Mouse (Mus musculus) CH12.LX (cell line): ENCODE results near the gene Srrm1. TPM values are rescaled to one million over a fixed set of nuclear protein-coding genes. Genes with fewer than 3 reads are reported as not detected.

Source experiments
- DNase-seq: peaks from one replicate; pipeline ENCODE4 v3.0.0-alpha.2; 2013; ENCODE audit errors: extremely low read depth
- H3K27ac ChIP-seq: 2 replicates; pipeline ENCODE4 v1.5.1; 2012; ENCODE audit warnings: low read depth, mild to moderate bottlenecking, control low read depth, moderate library complexity; ENCODE audit not compliant: insufficient read depth
- H3K27me3 ChIP-seq: replicated peaks from 2 replicates; pipeline ENCODE3; 2012; ENCODE audit warnings: inconsistent platforms
- H3K36me3 ChIP-seq, 2 experiments: replicated peaks in 1 of 2; 2 replicates each; pipeline versions ENCODE3 to v1.6.1; 2012; ENCODE audit warnings: inconsistent platforms in 1 of 2, low read length in 1 of 2, mild to moderate bottlenecking in 1 of 2, mixed read lengths in 1 of 2, moderate library complexity in 1 of 2; ENCODE audit not compliant: control insufficient read depth in 1 of 2, insufficient read depth in 1 of 2
- H3K4me1 ChIP-seq, 2 experiments: 2 replicates each; pipeline ENCODE4 v1.6.1; 2012; ENCODE audit warnings: inconsistent platforms in 1 of 2, moderate library complexity in 1 of 2; ENCODE audit not compliant: insufficient read depth in 2 of 2, control insufficient read depth in 1 of 2
- H3K4me2 ChIP-seq: 2 replicates; pipeline ENCODE4 v1.6.1; 2012; ENCODE audit warnings: low read depth, mild to moderate bottlenecking, control low read depth; ENCODE audit not compliant: poor library complexity, insufficient read depth, severe bottlenecking
- H3K4me3 ChIP-seq, 3 experiments: fragments of 150-350 bp in 1 of 3; sonication (generic) in 1 of 3; replicated peaks in 1 of 3; 2 replicates each; pipeline versions ENCODE3 to v1.5.1; 2011 to 2012; ENCODE audit warnings: low read depth in 2 of 3, low read length in 2 of 3, mild to moderate bottlenecking in 2 of 3, moderate library complexity in 2 of 3, control low read depth in 1 of 3, improper control_type of control experiment in 1 of 3, inconsistent platforms in 1 of 3, mixed read lengths in 1 of 3; ENCODE audit not compliant: poor library complexity in 1 of 3
- H3K79me2 ChIP-seq: replicated peaks from 2 replicates; pipeline ENCODE4 v1.6.1; 2012; ENCODE audit warnings: mild to moderate bottlenecking, moderate library complexity; ENCODE audit not compliant: control insufficient read depth, poor library complexity, insufficient read depth, severe bottlenecking; ENCODE audit errors: extremely low read depth
- H3K9ac ChIP-seq: 2 replicates; pipeline ENCODE4 v1.6.1; 2012; ENCODE audit warnings: low read depth, mild to moderate bottlenecking, control low read depth, moderate library complexity; ENCODE audit not compliant: insufficient read depth
- H3K9me3 ChIP-seq: replicated peaks from 2 replicates; pipeline ENCODE3; 2012; ENCODE audit warnings: low read length, inconsistent platforms, mixed read lengths
- CHD2 ChIP-seq: IDR thresholded peaks from 2 replicates; pipeline ENCODE4 v1.6.1; 2011; ENCODE audit warnings: low read length, improper control_type of control experiment
- CTCF ChIP-seq, 2 experiments: IDR thresholded peaks in 1 of 2; conservative IDR thresholded peaks in 1 of 2; 2 replicates each; pipeline ENCODE4 v1.5.1; 2011 to 2012; ENCODE audit warnings: low read depth in 2 of 2, low read length in 2 of 2, improper control_type of control experiment in 1 of 2, inconsistent platforms in 1 of 2, mild to moderate bottlenecking in 1 of 2, moderate library complexity in 1 of 2
- ETS1 ChIP-seq: conservative IDR thresholded peaks from 2 replicates; pipeline ENCODE4 v1.6.1; 2012; ENCODE audit warnings: low read depth, mild to moderate bottlenecking, inconsistent platforms, low read length, improper control_type of control experiment, moderate library complexity
- GABPA ChIP-seq: IDR thresholded peaks from 2 replicates; pipeline ENCODE4 v1.6.1; 2012; ENCODE audit warnings: low read depth, low read length, improper control_type of control experiment, inconsistent platforms; ENCODE audit not compliant: insufficient replicate concordance
- IRF4 ChIP-seq: IDR thresholded peaks from 2 replicates; pipeline ENCODE4 v1.6.1; 2014; ENCODE audit warnings: low read depth, mild to moderate bottlenecking, inconsistent platforms, low read length, improper control_type of control experiment
- MAFK ChIP-seq: IDR thresholded peaks from 2 replicates; pipeline ENCODE4 v1.6.1; 2011; ENCODE audit warnings: low read length, improper control_type of control experiment; ENCODE audit not compliant: insufficient replicate concordance
- MXI1 ChIP-seq: IDR thresholded peaks from 2 replicates; pipeline ENCODE4 v1.6.1; 2011; ENCODE audit warnings: mild to moderate bottlenecking, low read depth, low read length, improper control_type of control experiment
- NRF1 ChIP-seq: IDR thresholded peaks from 2 replicates; pipeline ENCODE4 v1.6.1; 2014; ENCODE audit warnings: low read depth, mild to moderate bottlenecking, inconsistent platforms, low read length, improper control_type of control experiment, moderate library complexity
- PAX5 ChIP-seq: IDR thresholded peaks from 2 replicates; pipeline ENCODE4 v1.6.1; 2012; ENCODE audit warnings: low read length, inconsistent platforms, mixed read lengths
- POLR2AphosphoS2 ChIP-seq: IDR thresholded peaks from 2 replicates; pipeline ENCODE4 v1.6.1; 2011; ENCODE audit warnings: low read depth, low read length, improper control_type of control experiment
- RCOR1 ChIP-seq: conservative IDR thresholded peaks from 2 replicates; pipeline ENCODE4 v1.6.1; 2012; ENCODE audit warnings: low read depth, mild to moderate bottlenecking, inconsistent platforms, low read length, improper control_type of control experiment
- SIN3A ChIP-seq: IDR thresholded peaks from 2 replicates; pipeline ENCODE4 v1.6.1; 2012; ENCODE audit warnings: low read length, improper control_type of control experiment, inconsistent platforms
- SMC3 ChIP-seq: IDR thresholded peaks from 2 replicates; pipeline ENCODE4 v1.6.1; 2011; ENCODE audit warnings: low read depth, low read length, improper control_type of control experiment
- TCF12 ChIP-seq: IDR thresholded peaks from 2 replicates; pipeline ENCODE4 v1.6.1; 2014; ENCODE audit warnings: low read depth, mild to moderate bottlenecking, inconsistent platforms, low read length, improper control_type of control experiment
- USF2 ChIP-seq: conservative IDR thresholded peaks from 2 replicates; pipeline ENCODE4 v1.6.1; 2011; ENCODE audit warnings: low read depth, low read length, improper control_type of control experiment
- ZKSCAN1 ChIP-seq: IDR thresholded peaks from 2 replicates; pipeline ENCODE4 v1.6.1; 2012; ENCODE audit warnings: low read depth, inconsistent platforms, low read length, improper control_type of control experiment, borderline replicate concordance
- ZMIZ1 ChIP-seq: IDR thresholded peaks from 2 replicates; pipeline ENCODE4 v1.6.1; 2012; ENCODE audit warnings: low read depth, mild to moderate bottlenecking, inconsistent platforms, low read length, improper control_type of control experiment
- dilution Hi-C: fragments of 300-500 bp; cut with MboI; formaldehyde crosslinking; loops from 2 replicates; pipeline ENCODE4 v1.14.3; 2020; ENCODE audit warnings: low sequenced_read_pairs; ENCODE audit not compliant: extremely low pct_unique_long_range_greater_than_20kb, extremely low pct_ligation_motif_present
- in situ Hi-C: fragments of 300-500 bp; cut with MboI; formaldehyde crosslinking; loops from 3 replicates; pipeline ENCODE4 v1.14.3; 2019; ENCODE audit warnings: low sequenced_read_pairs, low pct_ligation_motif_present, low pct_unique_long_range_greater_than_20kb, mixed read lengths
- polyA plus RNA-seq: library from polyadenylated mRNA; unstranded; fragments of >175 nt; gene quantifications from 2 replicates; pipeline ENCODE4 v1.2.1, GENCODE M21; 2012; ENCODE audit warnings: low read depth; ENCODE audit not compliant: insufficient read length
- total RNA-seq, 2 experiments: library from RNA; depleted of rRNA; stranded (reverse); fragments of 300-350 nt in 1 of 2; fragments of >200 nt in 1 of 2; gene quantifications; 2 replicates each; pipeline ENCODE4 v1.2.3; 2012 to 2014

Srrm1 gene
- total and polyA plus RNA-seq, 3 experiments, result 14.2 to 180 (median 23.6) TPM

DNA sequence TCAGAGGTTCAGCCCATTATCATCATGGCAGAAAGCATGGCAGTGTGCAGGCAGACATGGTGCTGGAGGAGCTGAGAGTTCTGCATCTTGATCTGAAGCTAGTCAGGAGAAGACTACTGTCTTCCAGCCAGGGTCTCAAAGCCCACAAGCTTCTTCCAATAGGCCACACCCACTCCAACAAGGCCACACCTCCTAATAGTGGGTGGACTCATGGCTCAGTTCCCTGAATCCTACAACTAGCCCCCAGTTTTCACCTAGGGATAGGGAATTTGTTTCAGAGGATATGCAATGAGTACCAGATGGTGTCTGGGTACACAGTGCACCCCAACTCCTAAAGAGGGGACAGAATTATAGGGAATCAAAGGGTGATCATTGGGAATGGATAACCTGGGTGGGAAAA lies 56.6 kb downstream of the Srrm1 start:
- Histone ChIP-seq H3K9ac (no peak overlapping the region), H3K4me2 (no peak overlapping the region), H3K27ac (no peak overlapping the region), H3K4me1 (peaks cover 0 to 8% of the 10 kb centered on the region in 2 experiments; a peak in 2 of 4 replicates), H3K79me2 (no peaks in the 10 kb centered on the region), H3K4me3 (no peak overlapping the region), H3K9me3 (peaks cover 10% of the 10 kb centered on the region), H3K27me3 (no peaks in the 10 kb centered on the region), H3K36me3 (no peaks in the 10 kb centered on the region)
- TF ChIP-seq SIN3A (no peak), POLR2AphosphoS2 (no peak), NRF1 (no peak), PAX5 (no peak), USF2 (no peak), ZKSCAN1 (no peak), CHD2 (no peak), MXI1 (no peak), GABPA (no peak), MAFK (no peak), RCOR1 (no peak), ZMIZ1 (no peak), SMC3 (no peak), ETS1 (no peak)
- dilution Hi-C loops (no loop called here), in situ Hi-C loops (no loop called here)
- DNase-seq, result no peak

DNA sequence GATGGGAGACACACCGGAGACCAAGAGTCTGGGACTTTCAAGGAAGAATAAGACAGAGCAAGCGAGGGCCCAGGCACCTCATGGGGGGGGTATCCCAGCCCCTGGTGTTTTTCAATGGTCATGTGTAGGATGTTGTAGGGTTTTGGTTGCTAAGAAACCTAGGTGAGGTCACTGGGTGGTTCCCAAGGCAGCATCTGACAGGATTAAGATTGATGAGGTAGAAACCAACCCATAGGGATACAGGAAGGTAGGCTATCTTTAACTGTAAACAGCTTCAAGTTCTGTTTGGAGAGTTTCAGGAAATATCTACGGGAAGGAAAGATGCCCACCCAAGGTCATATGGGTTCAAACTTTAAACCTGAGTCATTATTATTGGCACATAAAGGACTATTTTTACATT lies 59.3 kb downstream of the Srrm1 start:
- H3K4me2 ChIP-seq, result no peak overlapping the region
- H3K27ac ChIP-seq, result no peak overlapping the region
- no peaks in the 10 kb centered on the region for H3K27me3 ChIP-seq
- no peak overlapping the region for H3K9ac ChIP-seq
- no peaks in the 10 kb centered on the region for H3K9me3 ChIP-seq
- DNase-seq, result no peak
- H3K4me1 ChIP-seq, result peaks cover 1 to 10% of the 10 kb centered on the region in 2 experiments
- TF ChIP-seq CTCF (conservative IDR thresholded peaks at IDR 0.05 in 1 of 2, IDR thresholded peaks at IDR 0.05 in 1 of 2; ENCODE audit: low read depth in 2 of 2, low read length in 2 of 2), result no peak
- TF ChIP-seq IRF4, result no peak
- TF ChIP-seq TCF12, result no peak
- no peaks in the 10 kb centered on the region for H3K79me2 ChIP-seq
- dilution Hi-C loops, result no loop called here
- no peaks in the 10 kb centered on the region for H3K36me3 ChIP-seq
- no peak overlapping the region for H3K4me3 ChIP-seq
- in situ Hi-C loops, result no loop called here
